In the genomic region with DNA sequence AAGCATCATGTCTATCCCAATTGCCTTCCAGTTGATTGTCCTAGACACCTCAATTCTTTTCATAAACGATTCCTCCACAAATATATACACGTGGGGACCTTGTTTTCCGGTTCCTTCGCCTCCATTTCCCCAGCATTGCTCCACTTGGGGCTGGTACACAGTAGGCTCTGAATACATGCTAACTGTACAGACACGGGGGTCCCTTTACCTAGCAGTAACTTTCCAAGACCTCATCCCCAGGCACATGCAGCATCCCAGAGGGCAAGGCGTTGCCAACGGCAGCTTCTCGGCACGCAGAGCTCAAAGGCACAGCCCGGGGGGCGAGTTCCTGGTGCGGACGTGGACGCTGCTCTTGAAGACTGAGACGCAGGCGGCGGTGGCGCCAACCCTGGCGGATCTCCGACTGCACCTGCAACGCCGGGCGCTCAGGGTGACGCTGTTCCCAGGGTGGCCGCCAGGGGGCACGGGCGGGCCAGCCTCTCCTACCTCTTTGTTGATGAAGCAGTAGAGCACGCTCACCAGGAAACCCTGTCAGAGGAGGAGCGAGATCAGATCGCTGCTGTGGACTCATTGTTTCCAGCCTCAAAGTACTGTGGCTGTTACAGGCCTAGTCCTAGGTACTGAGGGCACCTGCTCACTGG, we compare ENCODE assay signal across 8 mouse cellular contexts. TPM values are rescaled to one million over a fixed set of nuclear protein-coding genes. Genes with fewer than 3 reads are reported as not detected.
DNase-seq lines count a peak whose midpoint lies in the region; ATAC-seq and TF ChIP-seq lines count a peak whose summit lies in the region.

No protein-coding gene starts in this region.

- H3K9ac ChIP-seq in hindbrain, postnatal 0 days (replicated peaks; ENCODE audit: low read length), result 0 out of 2 replicates have a peak overlapping the region, but pooled peaks have one; percentile 30

- 4% methylated on average over 30 of the region's 30 CpGs for WGBS in hindbrain, postnatal 0 days

- DNase-seq in R1 (ENCODE audit: low read depth, low spot score), result peak; percentile 88
- DNase-seq in cerebellum, postnatal 4 days (ENCODE audit: low spot score in 2 of 2), result peak; percentile 97
- peak; percentile 95 for DNase-seq in gastrocnemius, adult 2 months
- DNase-seq in hindbrain, postnatal 0 days (ENCODE audit: low spot score), result peak; percentile 88
- DNase-seq in left cerebral cortex, adult 8-10 months (ENCODE audit: low spot score in 2 of 2), result peak; percentile 89 to 97
- peak; percentile 95 for DNase-seq in right cerebral cortex, adult 2 months (ENCODE audit: low spot score in 2 of 2)
- DNase-seq in urinary bladder, postnatal 14 days (ENCODE audit: low spot score), result peak; percentile 94

- H3K27me3 ChIP-seq in hindbrain, postnatal 0 days (ENCODE audit: insufficient read depth, low read length), result no peaks in the 10 kb centered on the region
- peaks cover 30% of the 10 kb centered on the region for H3K27me3 ChIP-seq in megakaryocyte, embryonic 14.5 days (replicated peaks)

- intact Hi-C loops in gastrocnemius, adult 2 months (cut with DNase I), result loop anchor here (1.0 kb wide), 2 partner anchors 16 to 52 kb away; no protein-coding TSS in a partner anchor

- peak overlapping the region; percentile 31; the same call in 1 of the 2 replicates for H3K4me3 ChIP-seq in gastrocnemius, adult 2 months
- no peak overlapping the region for H3K4me3 ChIP-seq in hindbrain, postnatal 0 days (ENCODE audit: low read length)
- H3K4me3 ChIP-seq in megakaryocyte, embryonic 14.5 days (replicated peaks), result peak overlapping the region; percentile 77

- no peaks in the 10 kb centered on the region for H3K9me3 ChIP-seq in hindbrain, postnatal 0 days (ENCODE audit: low read length)
- H3K9me3 ChIP-seq in megakaryocyte, embryonic 14.5 days, result no peaks in the 10 kb centered on the region

- peaks cover 16% of the 10 kb centered on the region for H3K36me3 ChIP-seq in hindbrain, postnatal 0 days (ENCODE audit: insufficient read depth, low read length)
- peaks cover 49% of the 10 kb centered on the region for H3K36me3 ChIP-seq in megakaryocyte, embryonic 14.5 days (replicated peaks; ENCODE audit: low read length)

- TF ChIP-seq CTCF in gastrocnemius, adult 2 months (IDR thresholded peaks at IDR 0.05), result peak; percentile 100; the same call in 1 of the 2 replicates
- peak; percentile 93 for TF ChIP-seq CTCF in hindbrain, postnatal 0 days (IDR thresholded peaks at IDR 0.05; ENCODE audit: low read depth)

- ATAC-seq in hindbrain, postnatal 0 days, result peak; percentile 72

- H3K4me1 ChIP-seq in hindbrain, postnatal 0 days (ENCODE audit: insufficient read depth, low read length), result peaks cover 11% of the 10 kb centered on the region; the same call in 1 of the 2 replicates
- H3K4me1 ChIP-seq in megakaryocyte, embryonic 14.5 days, result peaks cover 35% of the 10 kb centered on the region

- peak overlapping the region; percentile 46 for H3K4me2 ChIP-seq in hindbrain, postnatal 0 days (ENCODE audit: low read depth, low read length)

- H3K27ac ChIP-seq in gastrocnemius, adult 2 months, result peak overlapping the region; percentile 25; the same call in 1 of the 2 replicates
- H3K27ac ChIP-seq in hindbrain, postnatal 0 days, result peak overlapping the region; percentile 45; the same call in 1 of the 2 replicates

RNA-seq across cellular contexts. Expression of gene Snrpd2, which starts 7.8 kb away (rescaled TPM):
- 10 to 100 TPM; 49.7 to 58.0 TPM for total RNA-seq in gastrocnemius, adult 2 months (2021)
- 34.1 and 42.9 TPM in 2 replicates for total RNA-seq in hindbrain, postnatal 0 days (2014; rRNA removed)
- 114 and 118 TPM in 2 replicates for polyA plus RNA-seq in hindbrain, postnatal 0 days (2015; fragmentation: Nextera tagmentation; extraction: Ambion mirVana)
- total RNA-seq in left cerebral cortex, adult 8-10 months (2022), result 10 to 100 TPM; 73.5 to 79.4 (median 76.1) TPM
- 50.5 and 69.4 TPM in 2 replicates for polyA plus RNA-seq in megakaryocyte, embryonic 14.5 days (2012; ENCODE audit: insufficient read depth, low replicate concordance)

RNA-seq across cellular contexts. Expression of gene Qpctl, which starts 8.2 kb away (rescaled TPM):
- total RNA-seq in gastrocnemius, adult 2 months (2021), result 1 to 10 TPM; 2.0 TPM
- 17.3 and 18.3 TPM in 2 replicates for total RNA-seq in hindbrain, postnatal 0 days (2014; rRNA removed)
- polyA plus RNA-seq in hindbrain, postnatal 0 days (2015; fragmentation: Nextera tagmentation; extraction: Ambion mirVana), result 24.7 and 25.5 TPM in 2 replicates
- 10 to 100 TPM; 16.5 to 19.2 (median 18.6) TPM for total RNA-seq in left cerebral cortex, adult 8-10 months (2022)
- 5.0 and 11.8 TPM in 2 replicates for polyA plus RNA-seq in megakaryocyte, embryonic 14.5 days (2012; ENCODE audit: insufficient read depth, low replicate concordance)

RNA-seq across cellular contexts. Expression of gene Gipr, which starts 8.6 kb away (rescaled TPM):
- not detected for total RNA-seq in gastrocnemius, adult 2 months (2021)
- total RNA-seq in hindbrain, postnatal 0 days (2014; rRNA removed), result 2.0 and 3.0 TPM in 2 replicates
- 0.85 and 1.3 TPM in 2 replicates for polyA plus RNA-seq in hindbrain, postnatal 0 days (2015; fragmentation: Nextera tagmentation; extraction: Ambion mirVana)
- 1 to 10 TPM; 1.2 to 2.5 (median 1.5) TPM for total RNA-seq in left cerebral cortex, adult 8-10 months (2022)
- polyA plus RNA-seq in megakaryocyte, embryonic 14.5 days (2012; ENCODE audit: insufficient read depth, low replicate concordance), result 1.2 TPM in 2 replicates

RNA-seq across cellular contexts. Expression of gene Eml2, which starts 18.9 kb away (rescaled TPM):
- total RNA-seq in gastrocnemius, adult 2 months (2021), result 10 to 100 TPM in 1 of 2 experiments, 1 to 10 TPM in 1; 9.5 to 10.5 TPM
- total RNA-seq in hindbrain, postnatal 0 days (2014; rRNA removed), result 88.2 and 103 TPM in 2 replicates
- 15.0 and 18.9 TPM in 2 replicates for polyA plus RNA-seq in hindbrain, postnatal 0 days (2015; fragmentation: Nextera tagmentation; extraction: Ambion mirVana)
- 100 to 1,000 TPM; 159 to 188 (median 167) TPM for total RNA-seq in left cerebral cortex, adult 8-10 months (2022)
- polyA plus RNA-seq in megakaryocyte, embryonic 14.5 days (2012; ENCODE audit: insufficient read depth, low replicate concordance), result 53.9 and 56.3 TPM in 2 replicates

RNA-seq across cellular contexts. Expression of gene Fbxo46, which starts 37.6 kb away (rescaled TPM):
- 1 to 10 TPM; 2.3 to 3.0 TPM for total RNA-seq in gastrocnemius, adult 2 months (2021)
- 19.6 and 23.8 TPM in 2 replicates for total RNA-seq in hindbrain, postnatal 0 days (2014; rRNA removed)
- polyA plus RNA-seq in hindbrain, postnatal 0 days (2015; fragmentation: Nextera tagmentation; extraction: Ambion mirVana), result 7.7 and 9.0 TPM in 2 replicates
- 10 to 100 TPM; 13.2 to 15.7 (median 14.2) TPM for total RNA-seq in left cerebral cortex, adult 8-10 months (2022)
- polyA plus RNA-seq in megakaryocyte, embryonic 14.5 days (2012; ENCODE audit: insufficient read depth, low replicate concordance), result 28.9 and 35.0 TPM in 2 replicates
